Mouse (Mus musculus) heart, embryonic 14.5 days (tissue): Measurements from ENCODE around the gene Cdkn2d. TPM values are rescaled to one million over a fixed set of nuclear protein-coding genes. Genes with fewer than 3 reads are reported as not detected.
A peak's percentile ranks its signal among the peaks of the same experiment; 100 is the strongest.

ENCODE experiments used
- ATAC-seq: fragments of 200-750 bp; cut with Nextera tagmentation; 2 replicates; pipeline ENCODE4 v1.8.0; 2017; ENCODE audit warnings: low read depth, moderate TSS enrichment; ENCODE audit not compliant: insufficient number of reproducible peaks, insufficient read depth, low FRiP score
- H3K27ac ChIP-seq, 2 experiments: fragments of 200-500 bp in 1 of 2; fragments of 300-500 bp in 1 of 2; sonication (generic) in 1 of 2; replicated peaks in 1 of 2; 2 replicates each; pipeline ENCODE4 v1.5.1; 2012 to 2014; ENCODE audit warnings: low read depth in 2 of 2, low read length in 2 of 2, control low read depth in 1 of 2, mild to moderate bottlenecking in 1 of 2, mixed read lengths in 1 of 2; ENCODE audit not compliant: control insufficient read depth in 1 of 2, insufficient read depth in 1 of 2
- H3K27me3 ChIP-seq: fragments of 300-500 bp; sonication (generic); 2 replicates; pipeline ENCODE4 v1.6.1; 2014; ENCODE audit warnings: mild to moderate bottlenecking, low read length, control low read depth; ENCODE audit not compliant: control insufficient read depth, insufficient read depth
- H3K36me3 ChIP-seq: fragments of 300-500 bp; sonication (generic); 2 replicates; pipeline ENCODE4 v1.6.1; 2014; ENCODE audit warnings: mild to moderate bottlenecking, control low read depth, low read length, mixed read lengths; ENCODE audit not compliant: control insufficient read depth, insufficient read depth
- H3K4me1 ChIP-seq, 2 experiments: fragments of 200-500 bp in 1 of 2; fragments of 300-500 bp in 1 of 2; sonication (generic) in 1 of 2; 2 replicates each; pipeline ENCODE4 v1.6.1; 2012 to 2014; ENCODE audit warnings: low read length in 2 of 2, control low read depth in 1 of 2, mixed read lengths in 1 of 2; ENCODE audit not compliant: control insufficient read depth in 2 of 2, insufficient read depth in 2 of 2
- H3K4me2 ChIP-seq: fragments of 300-500 bp; sonication (generic); 2 replicates; pipeline ENCODE4 v1.6.1; 2014; ENCODE audit warnings: mild to moderate bottlenecking, low read length
- H3K4me3 ChIP-seq, 2 experiments: fragments of 200-500 bp in 1 of 2; fragments of 300-500 bp in 1 of 2; sonication (generic) in 1 of 2; 2 replicates each; pipeline ENCODE4 v1.5.1; 2012 to 2014; ENCODE audit warnings: low read length in 2 of 2, mild to moderate bottlenecking in 2 of 2, control low read depth in 1 of 2, low read depth in 1 of 2, moderate library complexity in 1 of 2; ENCODE audit not compliant: control insufficient read depth in 1 of 2, insufficient read depth in 1 of 2
- H3K9ac ChIP-seq: fragments of 300-500 bp; sonication (generic); 2 replicates; pipeline ENCODE4 v1.6.1; 2014; ENCODE audit warnings: mild to moderate bottlenecking, low read length
- H3K9me3 ChIP-seq: fragments of 300-500 bp; sonication (generic); 2 replicates; pipeline ENCODE4 v1.6.1; 2016; ENCODE audit warnings: low read length, control low read depth; ENCODE audit not compliant: control insufficient read depth
- WGBS: fragments of 180-500 bp; shearing (Covaris S2); extraction: QIAGEN DNeasy Blood & Tissue Kit; methylation state at CpG from one replicate; pipeline ENCODE4 v1.1.7; 2014; 5-methylcytosine and 5-hydroxymethylcytosine counted together
- polyA plus RNA-seq: library from polyadenylated mRNA; unstranded; fragments of >200 nt; fragmentation: Nextera tagmentation; extraction: Ambion mirVana; gene quantifications from 2 replicates; pipeline ENCODE4 v1.2.1, GENCODE M21; 2014

Gene Cdkn2d
- 94.7 and 96.9 TPM in 2 replicates for polyA plus RNA-seq

DNA sequence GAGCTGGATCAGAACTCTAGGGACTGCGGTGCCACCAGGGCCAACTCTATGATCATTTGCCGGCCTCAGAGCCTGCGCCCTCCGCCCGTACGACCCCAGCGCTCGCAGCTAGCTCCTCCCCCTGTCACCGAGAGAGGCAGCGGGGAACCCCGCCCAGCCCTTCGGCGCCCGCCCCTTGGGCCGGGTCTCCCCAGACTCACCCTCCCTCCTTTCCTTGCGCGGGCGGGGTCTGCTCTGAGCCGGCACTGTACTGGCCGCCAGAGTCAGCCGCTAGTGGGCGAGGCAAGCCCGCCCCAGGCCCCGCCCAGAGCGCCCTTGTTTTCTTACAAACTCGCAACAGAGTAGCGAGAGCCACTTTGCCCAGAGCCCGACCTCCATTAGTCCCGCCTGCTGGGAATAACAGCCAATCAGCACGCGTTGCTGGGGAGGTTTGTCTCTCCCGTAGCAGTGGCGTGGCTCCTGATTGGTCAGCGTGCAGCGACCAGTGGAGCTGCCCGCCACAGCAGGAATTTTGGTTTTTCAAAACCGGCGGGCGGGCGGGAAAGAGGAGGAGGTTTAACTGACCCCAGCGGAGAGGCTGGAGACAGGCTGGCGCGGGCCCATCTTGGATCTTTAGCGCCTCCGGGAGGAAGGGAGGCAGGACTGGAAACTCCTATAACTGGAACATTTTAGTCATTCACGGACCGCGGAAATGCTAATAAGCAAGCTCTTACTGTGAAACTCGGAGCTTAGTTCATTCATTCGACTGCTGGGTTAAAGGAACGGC, at the start of gene Cdkn2d:
Gene Cdkn2d, minus strand, starts transcription at position 386 of the 766 bp plus-strand sequence.
- Histone ChIP-seq H3K9me3 (no peaks in the 10 kb centered on the region), H3K36me3 (peaks cover 7% of the 10 kb centered on the region; the same call in 1 of the 2 replicates), H3K27ac (peak within 1 kb of the TSS; percentile 75 to 92), H3K4me3 (peak within 1 kb of the TSS; percentile 82 to 85), H3K27me3 (no peaks in the 10 kb centered on the region), H3K9ac (peak within 1 kb of the TSS; percentile 84), H3K4me1 (peaks cover 10 to 32% of the 10 kb centered on the region in 2 experiments), H3K4me2 (peak within 1 kb of the TSS; percentile 78)
- peak; percentile 94 for ATAC-seq
- WGBS = under 1% methylated on average over 50 of the region's 51 CpGs

DNA sequence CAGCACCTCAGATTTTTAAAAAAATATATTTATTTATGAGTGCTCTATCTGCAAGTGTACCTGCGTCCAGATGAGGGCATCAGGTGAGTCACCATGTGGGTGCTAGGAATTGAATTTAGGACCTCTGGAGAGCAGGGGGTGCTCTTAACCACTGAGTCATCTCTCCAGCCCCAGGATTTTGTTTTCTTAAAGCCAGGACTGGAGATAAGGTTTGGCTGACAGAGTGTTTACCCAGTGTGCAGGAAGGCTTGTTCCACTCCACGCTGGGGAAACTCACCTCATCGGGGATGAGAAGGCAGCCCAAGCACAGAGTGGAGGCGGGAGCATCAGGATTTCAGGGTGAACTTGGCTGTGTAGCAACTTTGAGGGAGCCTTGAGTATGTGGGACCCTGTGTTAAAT, 49.2 kb upstream of the Cdkn2d start:
- no peaks in the 10 kb centered on the region for H3K9me3 ChIP-seq
- 48% methylated on average over 4 of the region's 4 CpGs for WGBS
- ATAC-seq = no peak
- H3K27ac ChIP-seq = no peak overlapping the region
- H3K4me3 ChIP-seq = no peak overlapping the region
- peaks cover 43% of the 10 kb centered on the region for H3K36me3 ChIP-seq
- peaks cover 4 to 11% of the 10 kb centered on the region in 2 experiments for H3K4me1 ChIP-seq
- no peak overlapping the region for H3K9ac ChIP-seq
- H3K27me3 ChIP-seq = no peaks in the 10 kb centered on the region
- no peak overlapping the region for H3K4me2 ChIP-seq

DNA sequence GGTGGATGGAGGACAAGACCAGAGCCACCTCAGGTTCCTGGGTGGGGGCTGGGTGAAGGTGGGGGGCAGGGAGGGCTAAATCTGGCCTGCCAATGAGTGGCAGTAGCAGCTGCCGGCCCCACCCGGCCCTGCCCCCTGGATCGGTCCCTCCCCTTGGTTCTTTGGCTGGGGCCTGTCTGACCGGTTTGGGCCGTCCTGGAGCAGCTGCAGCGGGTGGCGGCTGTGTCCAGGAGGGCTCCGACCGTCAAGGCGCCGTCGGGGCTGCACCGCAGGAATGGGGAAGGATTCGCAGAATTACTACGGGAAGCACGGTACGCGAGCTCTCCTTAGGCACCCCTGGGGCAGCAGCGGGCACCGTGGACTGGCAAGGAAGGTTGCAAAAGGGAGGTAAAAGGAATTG, 46.4 kb upstream of the Cdkn2d start:
- H3K4me1 ChIP-seq = peaks cover 11 to 25% of the 10 kb centered on the region in 2 experiments
- H3K27ac ChIP-seq = no peak overlapping the region
- WGBS = 16% methylated on average over 20 of the region's 20 CpGs
- peak overlapping the region; percentile 62 for H3K4me2 ChIP-seq
- no peaks in the 10 kb centered on the region for H3K9me3 ChIP-seq
- peaks cover 21% of the 10 kb centered on the region for H3K36me3 ChIP-seq
- ATAC-seq = peak; percentile 72; the same call in 1 of the 2 replicates
- peak overlapping the region; percentile 65 for H3K9ac ChIP-seq
- H3K4me3 ChIP-seq = peak overlapping the region; percentile 33 to 41
- H3K27me3 ChIP-seq = no peaks in the 10 kb centered on the region

DNA sequence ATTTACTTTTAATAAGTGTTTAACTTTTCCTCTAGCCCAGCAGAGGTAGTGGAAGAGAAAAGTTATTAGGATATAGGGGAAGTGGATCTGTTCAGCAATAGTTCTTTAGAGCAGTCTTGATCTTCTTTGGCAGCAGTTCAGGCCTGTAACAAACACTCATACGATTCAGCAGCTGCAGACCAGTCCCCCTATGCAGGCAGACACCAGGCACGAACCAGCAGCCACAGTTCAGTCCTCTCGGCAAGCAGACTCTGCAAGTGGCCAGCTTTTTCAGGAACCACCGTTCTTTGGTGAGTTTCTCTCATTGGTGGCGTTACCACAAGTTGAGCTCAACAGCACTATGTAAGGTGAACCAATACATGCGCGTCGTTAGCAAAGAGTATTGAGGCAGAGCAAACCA, 45.3 kb upstream of the Cdkn2d start:
- Histone ChIP-seq H3K4me3 (no peak overlapping the region), H3K4me2 (no peak overlapping the region), H3K4me1 (peaks cover 23 to 33% of the 10 kb centered on the region in 2 experiments), H3K9me3 (no peaks in the 10 kb centered on the region), H3K36me3 (peaks cover 9% of the 10 kb centered on the region), H3K27me3 (no peaks in the 10 kb centered on the region), H3K27ac (no peak overlapping the region), H3K9ac (no peak overlapping the region)
- WGBS = 88% methylated on average over 8 of the region's 8 CpGs
- ATAC-seq = no peak

DNA sequence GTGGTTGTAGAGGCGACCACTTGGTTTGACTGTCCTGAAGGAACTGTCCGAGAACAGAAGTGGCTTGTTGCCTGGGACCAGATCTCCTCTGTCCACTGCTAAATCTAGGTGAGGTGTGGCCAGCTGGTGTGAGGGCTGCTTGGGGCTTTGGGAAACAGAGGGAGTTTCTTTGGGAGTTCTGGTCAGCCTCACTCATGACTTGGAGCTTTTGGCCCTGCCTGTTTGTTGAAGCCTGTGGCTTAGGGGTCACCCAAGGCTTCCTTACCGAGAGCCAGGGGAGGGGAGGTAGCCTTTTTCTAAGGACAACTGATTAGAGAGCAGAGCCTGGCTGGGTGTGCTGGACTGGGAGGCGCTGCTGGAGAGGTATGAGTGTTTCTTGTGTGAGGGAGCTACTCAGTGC, 44.2 kb upstream of the Cdkn2d start:
- Histone ChIP-seq H3K36me3 (peaks cover 5% of the 10 kb centered on the region; the same call in 1 of the 2 replicates), H3K27ac (no peak overlapping the region), H3K9me3 (no peaks in the 10 kb centered on the region), H3K27me3 (no peaks in the 10 kb centered on the region), H3K4me1 (peaks cover 27 to 33% of the 10 kb centered on the region in 2 experiments), H3K9ac (no peak overlapping the region), H3K4me3 (no peak overlapping the region), H3K4me2 (no peak overlapping the region)
- ATAC-seq = no peak
- 45% methylated on average over 4 of the region's 4 CpGs for WGBS

GRCm38 (mm10) chr9:21334747-21335146, 43.5 kb upstream of the Cdkn2d start:
- H3K4me1 ChIP-seq = peaks cover 32 to 40% of the 10 kb centered on the region in 2 experiments
- no peaks in the 10 kb centered on the region for H3K9me3 ChIP-seq
- H3K4me2 ChIP-seq = no peak overlapping the region
- no peak overlapping the region for H3K9ac ChIP-seq
- peaks cover 1% of the 10 kb centered on the region; the same call in 1 of the 2 replicates for H3K36me3 ChIP-seq
- no peaks in the 10 kb centered on the region for H3K27me3 ChIP-seq
- H3K4me3 ChIP-seq = no peak overlapping the region
- no peak overlapping the region for H3K27ac ChIP-seq
- no peak for ATAC-seq

GRCm38 (mm10) chr9:21333523-21333922, 42.3 kb upstream of the Cdkn2d start:
- no peak overlapping the region for H3K4me2 ChIP-seq
- H3K4me3 ChIP-seq = no peak overlapping the region
- WGBS = 95% methylated on average over 1 of the region's 1 CpGs
- H3K4me1 ChIP-seq = peaks cover 35 to 42% of the 10 kb centered on the region in 2 experiments
- H3K27me3 ChIP-seq = no peaks in the 10 kb centered on the region
- no peak overlapping the region for H3K9ac ChIP-seq
- no peaks in the 10 kb centered on the region for H3K9me3 ChIP-seq
- ATAC-seq = no peak
- no peak overlapping the region for H3K27ac ChIP-seq
- H3K36me3 ChIP-seq = no peaks in the 10 kb centered on the region
